Mouse (Mus musculus): ENCODE measurements around the gene Kcnd3.

DNA sequence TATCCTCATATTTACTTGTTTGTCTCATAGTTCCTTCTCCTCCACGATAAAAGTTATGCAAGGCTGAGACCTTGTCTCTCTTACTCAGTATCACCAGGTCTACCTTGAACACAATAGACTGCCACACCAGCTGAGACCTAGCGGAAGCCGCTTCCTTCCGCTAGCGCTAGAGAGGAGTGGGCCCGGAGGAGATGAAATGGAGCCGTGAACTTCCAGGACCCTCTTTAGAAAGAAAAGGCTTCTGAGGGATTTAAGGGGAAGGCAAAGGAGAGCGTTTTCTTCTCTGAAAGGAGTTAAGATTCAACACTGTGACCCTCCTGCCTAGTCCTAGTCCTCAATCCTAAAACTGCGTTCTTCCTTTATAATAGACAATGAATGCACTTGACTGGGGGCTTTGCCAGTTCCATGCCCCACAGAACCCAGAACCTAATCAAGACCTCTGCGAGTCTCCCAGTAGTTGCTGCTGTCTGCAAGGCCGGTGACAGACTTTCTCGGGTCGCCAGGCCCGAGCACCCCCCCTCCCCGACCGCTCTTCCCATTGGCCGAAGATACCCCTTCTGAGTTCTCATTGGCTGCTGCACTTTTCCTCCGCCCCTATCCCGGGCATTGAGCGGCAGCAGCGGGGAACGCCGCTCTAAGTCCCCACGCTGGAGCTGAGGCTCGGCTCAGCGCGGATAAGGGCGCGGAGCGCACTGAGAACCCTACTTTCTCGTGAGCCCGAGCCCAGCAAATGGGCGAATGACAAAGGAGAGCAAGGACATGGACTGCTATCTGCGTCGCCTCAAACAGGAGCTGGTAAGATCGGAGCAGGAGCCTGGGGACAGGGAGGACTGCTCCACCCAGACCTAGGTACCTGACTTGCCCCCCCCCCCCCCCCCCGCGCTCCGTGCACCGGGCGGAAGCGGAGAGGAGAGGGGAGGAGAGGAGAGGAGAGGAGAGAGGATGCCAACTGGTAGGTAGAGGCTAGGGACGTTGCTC, 252.2 kb downstream of the Kcnd3 start, which contains the start of gene Inka2:
- TF ChIP-seq POLR2A (IDR thresholded peaks at IDR 0.05; ENCODE audit: insufficient read depth, low read depth, low read length) (no peak; the same call in 1 of the 2 replicates), CTCF (IDR thresholded peaks at IDR 0.05; ENCODE audit: insufficient read depth, low read depth, low read length) (no peak)

All from olfactory bulb, adult 2 months (tissue).